Mouse (Mus musculus) lung, adult 2 months (tissue): ENCODE results near the gene Tnni3. TPM values are rescaled to one million over a fixed set of nuclear protein-coding genes. Genes with fewer than 3 reads are reported as not detected.
"Not testable (repeated sequence)": the region's sequence is repeated elsewhere in the genome, so short reads cannot be mapped to it uniquely, and the experiment has no call there.

Experiments
- DNase-seq: peaks from one replicate; pipeline ENCODE4 v3.0.0; 2022
- H3K4me1 ChIP-seq: fragments of 200-500 bp; 2 replicates; pipeline ENCODE4 v1.6.1; 2011; ENCODE audit warnings: low read length; ENCODE audit not compliant: control insufficient read depth, insufficient read depth
- H3K4me3 ChIP-seq: fragments of 200-500 bp; replicated peaks from 2 replicates; pipeline ENCODE3; 2011; ENCODE audit warnings: low read depth, mild to moderate bottlenecking, control low read depth, low read length; ENCODE audit errors: extremely low read depth
- CTCF ChIP-seq: fragments of 200-500 bp; IDR thresholded peaks from 2 replicates; pipeline ENCODE4 v1.5.1; 2011; ENCODE audit warnings: mild to moderate bottlenecking, low read length, control low read depth; ENCODE audit not compliant: insufficient read depth
- POLR2A ChIP-seq: fragments of 200-500 bp; IDR thresholded peaks from 2 replicates; pipeline ENCODE4 v1.6.1; 2011; ENCODE audit warnings: low read depth, mild to moderate bottlenecking, control low read depth, low read length, borderline replicate concordance; ENCODE audit errors: extremely low read depth
- WGBS: fragments of 180-500 bp; shearing (Covaris S2); methylation state at CpG from one replicate; pipeline ENCODE4 v1.1.7; 2018; 5-methylcytosine and 5-hydroxymethylcytosine counted together
- polyA plus RNA-seq: library from polyadenylated mRNA; depleted of rRNA; stranded (reverse); fragments of >200 nt; gene quantifications from 2 replicates; pipeline ENCODE4 v1.2.3, GENCODE M21; 2012

Tnni3 gene
- polyA plus RNA-seq, 1 experiment: 428 TPM

- H3K4me1 ChIP-seq: no peaks in the 10 kb centered on the region
- WGBS: 61% methylated on average over 2 of the region's 2 CpGs
- DNase-seq: no peak
- no peak overlapping the region for H3K4me3 ChIP-seq
- TF ChIP-seq POLR2A: no peak
- TF ChIP-seq CTCF: no peak
Measured at GRCm38 (mm10) chr7:4539019-4539418, 15.0 kb upstream of the Tnni3 start.

- DNase-seq: no peak
- TF ChIP-seq POLR2A: no peak
- TF ChIP-seq CTCF: no peak
Measured at GRCm38 (mm10) chr7:4537181-4537580, 13.2 kb upstream of the Tnni3 start.

GRCm38 (mm10) chr7:4536369-4536768 is 12.3 kb upstream of the Tnni3 start:
- Histone ChIP-seq H3K4me1 (no peaks in the 10 kb centered on the region), H3K4me3 (no peak overlapping the region)
- DNase-seq: no peak
- WGBS: 93% methylated on average over 4 of the region's 4 CpGs
- TF ChIP-seq CTCF (no peak), POLR2A (no peak)

More at GRCm38 (mm10) chr7:4537181-4537580, 13.2 kb upstream of the Tnni3 start:
- 55% methylated on average over 4 of the region's 4 CpGs for WGBS
- Histone ChIP-seq H3K4me1 (no peaks in the 10 kb centered on the region), H3K4me3 (no peak overlapping the region)

GRCm38 (mm10) chr7:4532005-4532729 is 8.1 kb upstream of the Tnni3 start, which contains the start of gene Dnaaf3:
Dnaaf3 (minus strand) TSS chr7:4532453.
- TF ChIP-seq CTCF (no peak), POLR2A (no peak)
- WGBS: 4% methylated on average over 28 of the region's 28 CpGs
- H3K4me1 ChIP-seq: no peaks in the 10 kb centered on the region
- H3K4me3 ChIP-seq: peak within 1 kb of the TSS; percentile 12
- DNase-seq: peak; percentile 37

GRCm38 (mm10) chr7:4530166-4530565 is 6.1 kb upstream of the Tnni3 start:
- WGBS: 53% methylated on average over 8 of the region's 8 CpGs
- not testable (repeated sequence) for DNase-seq, H3K4me1 ChIP-seq, H3K4me3 ChIP-seq

GRCm38 (mm10) chr7:4527302-4527689 is 3.3 kb upstream of the Tnni3 start:
- WGBS: 62% methylated on average over 18 of the region's 18 CpGs
- no peak for DNase-seq
- H3K4me3 ChIP-seq: no peak overlapping the region
- TF ChIP-seq POLR2A (no peak), CTCF (no peak)
- H3K4me1 ChIP-seq: no peaks in the 10 kb centered on the region

GRCm38 (mm10) chr7:4526341-4527301 is 2.6 kb upstream of the Tnni3 start:
- DNase-seq: peak; percentile 52
- TF ChIP-seq CTCF (peak; percentile 65), POLR2A (no peak)
- 23% methylated on average over 40 of the region's 40 CpGs for WGBS
- Histone ChIP-seq H3K4me3 (peak overlapping the region; percentile 50), H3K4me1 (no peaks in the 10 kb centered on the region)

- TF ChIP-seq CTCF (no peak), POLR2A (no peak)
- H3K4me3 ChIP-seq: no peak overlapping the region
- WGBS: 88% methylated on average over 33 of the region's 33 CpGs
- no peaks in the 10 kb centered on the region for H3K4me1 ChIP-seq
- DNase-seq: no peak
Measured at GRCm38 (mm10) chr7:4523205-4524130, 561 bp downstream of the Tnni3 start.

- DNase-seq: no peak
- TF ChIP-seq POLR2A: no peak
- no peak for TF ChIP-seq CTCF
- H3K4me1 ChIP-seq: no peaks in the 10 kb centered on the region
- WGBS: 68% methylated on average over 6 of the region's 6 CpGs
- no peak overlapping the region for H3K4me3 ChIP-seq
Measured at GRCm38 (mm10) chr7:4522292-4522691, 1.7 kb downstream of the Tnni3 start.
